Mouse (Mus musculus) megakaryocyte, embryonic 14.5 days (primary cell): Measurements from ENCODE around the gene Blzf1.

Experiments
- FLI1 ChIP-seq: IDR thresholded peaks from 2 replicates; pipeline ENCODE4 v1.6.1; 2012; ENCODE audit warnings: low read length, inconsistent platforms, mixed read lengths
- GATA1 ChIP-seq: IDR thresholded peaks from 3 replicates; pipeline ENCODE4 v1.6.1; 2012; ENCODE audit warnings: mixed read lengths, low read length, inconsistent platforms, borderline replicate concordance

DNA sequence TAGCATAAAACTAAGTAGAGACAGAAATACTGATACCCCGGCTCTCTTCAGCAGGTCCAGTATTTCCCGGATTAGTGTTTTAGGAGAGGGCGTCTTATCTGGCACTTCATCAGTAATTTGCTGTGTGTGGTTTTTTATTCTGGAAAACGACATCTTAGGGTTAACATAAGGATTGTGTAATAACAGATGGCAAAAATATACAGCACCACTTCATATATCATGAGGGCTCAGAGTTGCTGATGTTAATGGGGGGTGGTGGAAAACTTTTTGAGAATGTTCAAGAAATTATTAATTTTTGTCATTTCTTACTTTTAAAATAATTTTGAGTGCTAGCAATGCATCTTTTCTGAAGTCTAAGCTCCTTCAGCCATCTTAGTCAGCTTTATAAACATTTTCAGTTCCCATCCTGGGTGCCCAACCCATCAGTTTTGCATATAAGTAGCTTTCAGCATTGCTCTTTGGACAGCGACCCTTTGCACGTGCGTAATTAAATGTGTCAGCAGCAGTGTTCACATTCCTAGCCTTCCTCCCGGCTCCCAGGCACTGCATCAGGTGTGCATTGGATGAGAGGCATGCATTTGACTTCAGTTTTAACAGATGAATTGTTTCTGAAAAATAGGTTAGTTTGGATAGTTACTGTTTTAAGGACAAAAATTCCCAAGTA, 15.8 kb upstream of the Blzf1 start:
- TF ChIP-seq GATA1: no peak
- no peak for TF ChIP-seq FLI1
